12 mouse cellular contexts compared by ENCODE assay signal in the genomic region with DNA sequence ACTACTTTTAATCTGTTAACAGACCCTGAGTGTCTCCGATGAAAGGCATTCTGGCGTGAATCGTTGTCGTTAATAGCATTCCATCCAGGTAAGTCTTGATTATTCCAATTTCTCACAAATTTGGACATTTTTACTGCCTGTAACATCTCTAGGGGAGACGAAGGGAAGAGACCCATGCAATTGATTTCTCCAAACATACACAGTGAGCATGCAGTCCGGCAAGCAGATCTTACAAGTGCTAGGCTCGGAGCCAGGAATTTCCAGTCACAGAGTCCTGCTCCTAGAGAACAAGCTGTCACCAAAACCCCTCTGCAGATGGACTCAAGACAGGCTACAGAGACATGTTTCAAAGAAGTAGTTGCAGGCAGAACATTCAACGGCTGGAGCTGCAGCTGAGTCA.
DNase-seq lines count a peak whose midpoint lies in the region; ATAC-seq and TF ChIP-seq lines count a peak whose summit lies in the region.
"Had no signal": no experiment of that assay in that cellular context is flagged by ENCODE, and none has a peak within 500 bp of the region (broad histone marks: within the 10 kb centered on the region; RNA-seq: fewer than 3 reads in every experiment).

No protein-coding gene starts in this region.

- no peak for TF ChIP-seq CTCF in heart, postnatal 0 days (IDR thresholded peaks at IDR 0.05; ENCODE audit: low read depth)

- no peak for ATAC-seq in heart, postnatal 0 days (ENCODE audit: insufficient read depth, low read depth)
- no peak for ATAC-seq in heart, embryonic 11.5 days (replicated peaks; ENCODE audit: insufficient number of reproducible peaks, low FRiP score, low TSS enrichment)
- ATAC-seq in liver, embryonic 11.5 days (replicated peaks; ENCODE audit: low FRiP score), result no peak
- ATAC-seq: midbrain, embryonic 13.5 days had no signal

- H3K27ac ChIP-seq in heart, postnatal 0 days (ENCODE audit: low read depth), result no peak overlapping the region
- no peak overlapping the region for H3K27ac ChIP-seq in heart, embryonic 11.5 days (ENCODE audit: low read depth, low read length)
- H3K27ac ChIP-seq in liver, embryonic 11.5 days (ENCODE audit: low read depth, low read length), result no peak overlapping the region
- H3K27ac ChIP-seq: embryonic facial prominence, embryonic 13.5 days; midbrain, embryonic 13.5 days had no signal

- peak; percentile 11 for DNase-seq in heart, postnatal 0 days (ENCODE audit: low spot score)
- peak; percentile 65 for DNase-seq in left cerebral cortex, postnatal 4 days
- no peak for DNase-seq in left cerebral cortex, postnatal 36 days (ENCODE audit: low spot score in 2 of 2)
- peak; percentile 24 for DNase-seq in right cerebral cortex, postnatal 4 days
- no peak for DNase-seq in right cerebral cortex, adult 2 months (ENCODE audit: low spot score in 2 of 2)
- no peak for DNase-seq in liver, embryonic 11.5 days (ENCODE audit: low spot score)
- DNase-seq: gastrocnemius, postnatal 25 days; right cerebral cortex, postnatal 25 days; thymus, postnatal 25 days had no signal

- peaks cover 6% of the 10 kb centered on the region; the same call in 1 of the 2 replicates for H3K4me1 ChIP-seq in heart, postnatal 0 days (ENCODE audit: control insufficient read depth, insufficient read depth)
- H3K4me1 ChIP-seq in heart, embryonic 11.5 days (ENCODE audit: control insufficient read depth, insufficient read depth, low read length), result no peaks in the 10 kb centered on the region
- no peaks in the 10 kb centered on the region for H3K4me1 ChIP-seq in liver, embryonic 11.5 days (replicated peaks; ENCODE audit: control insufficient read depth, insufficient read depth, low read length)
- H3K4me1 ChIP-seq: embryonic facial prominence, embryonic 13.5 days; midbrain, embryonic 13.5 days had no signal

- no peaks in the 10 kb centered on the region for H3K27me3 ChIP-seq in heart, postnatal 0 days (ENCODE audit: control insufficient read depth, insufficient read depth, low read length)
- H3K27me3 ChIP-seq in heart, embryonic 11.5 days (ENCODE audit: control insufficient read depth, insufficient read depth, low read length), result no peaks in the 10 kb centered on the region
- H3K27me3 ChIP-seq in liver, embryonic 11.5 days (replicated peaks; ENCODE audit: control insufficient read depth, insufficient read depth, low read length), result no peaks in the 10 kb centered on the region
- H3K27me3 ChIP-seq: embryonic facial prominence, embryonic 13.5 days had no signal

- H3K9ac ChIP-seq in heart, postnatal 0 days (replicated peaks; ENCODE audit: low read depth, low read length), result no peak overlapping the region
- H3K9ac ChIP-seq in heart, embryonic 11.5 days (ENCODE audit: low read depth, low read length), result no peak overlapping the region
- no peak overlapping the region for H3K9ac ChIP-seq in liver, embryonic 11.5 days (ENCODE audit: low read depth, low read length)
- H3K9ac ChIP-seq: embryonic facial prominence, embryonic 13.5 days; midbrain, embryonic 13.5 days had no signal

- H3K36me3 ChIP-seq in heart, postnatal 0 days (replicated peaks; ENCODE audit: control insufficient read depth, insufficient read depth, low read length), result no peaks in the 10 kb centered on the region
- no peaks in the 10 kb centered on the region for H3K36me3 ChIP-seq in heart, embryonic 11.5 days (ENCODE audit: control insufficient read depth, insufficient read depth, low read length)
- no peaks in the 10 kb centered on the region for H3K36me3 ChIP-seq in liver, embryonic 11.5 days (ENCODE audit: control insufficient read depth, insufficient read depth, low read length)
- H3K36me3 ChIP-seq: embryonic facial prominence, embryonic 13.5 days; midbrain, embryonic 13.5 days had no signal

- H3K4me3 ChIP-seq in heart, postnatal 0 days (ENCODE audit: low read depth, low read length), result no peak overlapping the region
- no peak overlapping the region for H3K4me3 ChIP-seq in heart, embryonic 11.5 days (ENCODE audit: low read depth, low read length)
- no peak overlapping the region for H3K4me3 ChIP-seq in liver, embryonic 11.5 days (ENCODE audit: low read depth, low read length)
- H3K4me3 ChIP-seq: embryonic facial prominence, embryonic 13.5 days; midbrain, embryonic 13.5 days had no signal

- no peaks in the 10 kb centered on the region for H3K9me3 ChIP-seq in heart, postnatal 0 days (replicated peaks; ENCODE audit: control insufficient read depth, low read length)
- no peaks in the 10 kb centered on the region for H3K9me3 ChIP-seq in heart, embryonic 11.5 days (replicated peaks; ENCODE audit: control insufficient read depth, low read length)
- H3K9me3 ChIP-seq in liver, embryonic 11.5 days (ENCODE audit: control insufficient read depth, low read length), result no peaks in the 10 kb centered on the region
- H3K9me3 ChIP-seq: midbrain, embryonic 13.5 days had no signal

- H3K4me2 ChIP-seq in heart, postnatal 0 days (ENCODE audit: low read depth, low read length), result no peak overlapping the region
- H3K4me2 ChIP-seq in heart, embryonic 11.5 days, result no peak overlapping the region
- H3K4me2 ChIP-seq in liver, embryonic 11.5 days, result no peak overlapping the region
- H3K4me2 ChIP-seq: embryonic facial prominence, embryonic 13.5 days; midbrain, embryonic 13.5 days had no signal

- no peak for TF ChIP-seq EP300 in heart, postnatal 0 days (IDR thresholded peaks at IDR 0.05; ENCODE audit: low read depth)

- intact Hi-C loops in left cerebral cortex, postnatal 4 days (cut with DNase I), result no loop called here
- intact Hi-C loops in left cerebral cortex, postnatal 36 days (cut with DNase I), result no loop called here

- WGBS in heart, postnatal 0 days, result 53% methylated on average over 8 of the region's 8 CpGs
- WGBS in heart, embryonic 11.5 days (ENCODE audit: insufficient replicate concordance), result 73% methylated on average over 8 of the region's 8 CpGs
- WGBS in liver, embryonic 11.5 days, result 86% methylated on average over 8 of the region's 8 CpGs

Comparison
In these comparisons a context has a peak if more than half of its experiments do, and no peak if none do; other contexts are left out.
1. DNase-seq: peak in heart, postnatal 0 days (single experiment), left cerebral cortex, postnatal 4 days (single experiment) and right cerebral cortex, postnatal 4 days (single experiment); none in left cerebral cortex, postnatal 36 days (0 of 2), right cerebral cortex, adult 2 months (0 of 2) and liver, embryonic 11.5 days (single experiment).